In genomic region chr3:154200422-154200828, GRCm38 (mm10) we compare ENCODE assay signal across 18 mouse cellular contexts.
DNase-seq lines count a peak whose midpoint lies in the region; ATAC-seq and TF ChIP-seq lines count a peak whose summit lies in the region.
"Had no signal": no experiment of that assay in that cellular context is flagged by ENCODE, and none has a peak within 500 bp of the region (broad histone marks: within the 10 kb centered on the region; RNA-seq: fewer than 3 reads in every experiment).

No protein-coding gene starts in this region.

- peak; percentile 62; the same call in 1 of the 2 replicates for ATAC-seq in hindbrain, embryonic 13.5 days (ENCODE audit: low FRiP score)
- ATAC-seq: CD4-positive, CD25-positive, alpha-beta regulatory T cell, adult 4 months had no signal

- H3K9me3 ChIP-seq in hindbrain, embryonic 13.5 days = no peaks in the 10 kb centered on the region
- H3K9me3 ChIP-seq: limb, embryonic 13.5 days; midbrain, embryonic 12.5 days; neural tube, embryonic 12.5 days had no signal

- no peaks in the 10 kb centered on the region for H3K27me3 ChIP-seq in hindbrain, embryonic 13.5 days
- H3K27me3 ChIP-seq: limb, embryonic 13.5 days; midbrain, embryonic 12.5 days; neural tube, embryonic 12.5 days had no signal

- no peaks in the 10 kb centered on the region for H3K36me3 ChIP-seq in hindbrain, embryonic 13.5 days
- H3K36me3 ChIP-seq: limb, embryonic 13.5 days; midbrain, embryonic 12.5 days; neural tube, embryonic 12.5 days had no signal

- peaks cover 9% of the 10 kb centered on the region; the same call in 1 of the 2 replicates for H3K4me1 ChIP-seq in hindbrain, embryonic 13.5 days (replicated peaks)
- H3K4me1 ChIP-seq: limb, embryonic 13.5 days; midbrain, embryonic 12.5 days; neural tube, embryonic 12.5 days had no signal

- no peak overlapping the region for H3K4me3 ChIP-seq in layer of hippocampus, adult 2 months
- H3K4me3 ChIP-seq in hindbrain, embryonic 13.5 days = no peak overlapping the region
- H3K4me3 ChIP-seq: limb, embryonic 13.5 days; midbrain, embryonic 12.5 days; neural tube, embryonic 12.5 days had no signal

- H3K27ac ChIP-seq in layer of hippocampus, adult 2 months = peak overlapping the region; percentile 78
- H3K27ac ChIP-seq in hindbrain, embryonic 13.5 days = peak overlapping the region; percentile 49; the same call in 1 of the 2 replicates
- H3K27ac ChIP-seq: limb, embryonic 13.5 days; liver, embryonic 14.5 days; midbrain, embryonic 12.5 days; neural tube, embryonic 12.5 days had no signal

- peak; percentile 15; the same call in 1 of the 2 replicates for TF ChIP-seq CTCF in layer of hippocampus, adult 2 months (conservative IDR thresholded peaks at IDR 0.05)

- H3K4me2 ChIP-seq in hindbrain, embryonic 13.5 days = no peak overlapping the region
- H3K4me2 ChIP-seq: limb, embryonic 13.5 days; midbrain, embryonic 12.5 days; neural tube, embryonic 12.5 days had no signal

- peak; percentile 15 to 24 for DNase-seq in cerebellum, postnatal 10 days
- no peak for DNase-seq in cerebellum, adult 9-10 months
- peak in 1 of 2 experiments; percentile 22 for DNase-seq in layer of hippocampus, adult 2 months (ENCODE audit: low spot score in 2 of 2)
- DNase-seq in layer of hippocampus, postnatal 25 days (ENCODE audit: extremely low spot score in 1 of 2, low spot score in 1 of 2) = no peak
- DNase-seq in thymus, postnatal 4 days = no peak
- DNase-seq in gastrocnemius, postnatal 14 days = no peak
- no peak for DNase-seq in urinary bladder, adult 18-20 months (ENCODE audit: low spot score in 2 of 2)
- DNase-seq: adrenal gland, postnatal 25 days; cerebellum, adult 18-20 months; kidney, adult 18-20 months; kidney, postnatal 10 days; thymus, postnatal 14 days had no signal

- WGBS in hindbrain, embryonic 13.5 days = 47% methylated on average over 8 of the region's 8 CpGs

- intact Hi-C loops in gastrocnemius, postnatal 14 days (cut with DNase I; ENCODE audit: low total_unique reads) = no loop called here

- no peak overlapping the region for H3K9ac ChIP-seq in hindbrain, embryonic 13.5 days
- H3K9ac ChIP-seq: limb, embryonic 13.5 days; liver, embryonic 14.5 days; midbrain, embryonic 12.5 days; neural tube, embryonic 12.5 days had no signal

Comparison
In these comparisons a context has a peak if more than half of its experiments do, and no peak if none do; other contexts are left out.
1. DNase-seq: peak in cerebellum, postnatal 10 days (2 of 2); none in cerebellum, adult 9-10 months (single experiment), layer of hippocampus, postnatal 25 days (0 of 2), thymus, postnatal 4 days (single experiment), gastrocnemius, postnatal 14 days (single experiment) and urinary bladder, adult 18-20 months (0 of 2).